In genomic region chr19:59076131-59076530, GRCm38 (mm10) we compare ENCODE assay signal across 8 mouse cellular contexts. TPM values are rescaled to one million over a fixed set of nuclear protein-coding genes. Genes with fewer than 3 reads are reported as not detected.
A peak's percentile ranks its signal among the peaks of the same experiment; 100 is the strongest.
DNase-seq lines count a peak whose midpoint lies in the region; ATAC-seq and TF ChIP-seq lines count a peak whose summit lies in the region.

No protein-coding gene starts in this region.

- H3K27me3 ChIP-seq in heart, embryonic 13.5 days (replicated peaks), result peaks cover 69% of the 10 kb centered on the region
- H3K27me3 ChIP-seq in hindbrain, embryonic 10.5 days (ENCODE audit: insufficient read depth, poor library complexity, severe bottlenecking), result peaks cover 60% of the 10 kb centered on the region
- H3K27me3 ChIP-seq in midbrain, embryonic 16.5 days (ENCODE audit: control insufficient read depth, insufficient read depth, low read depth, low read length), result no peaks in the 10 kb centered on the region

- no peak for ATAC-seq in heart, embryonic 13.5 days (ENCODE audit: extremely low read depth, insufficient number of reproducible peaks, low FRiP score, low TSS enrichment)
- ATAC-seq in midbrain, embryonic 16.5 days, result 0 out of 2 replicates have a peak, but pooled peaks have one; percentile 32

- intact Hi-C loops in heart, postnatal 36 days (cut with DNase I), result no loop called here

- no peaks in the 10 kb centered on the region for H3K36me3 ChIP-seq in heart, embryonic 13.5 days
- no peaks in the 10 kb centered on the region for H3K36me3 ChIP-seq in hindbrain, embryonic 10.5 days
- H3K36me3 ChIP-seq in midbrain, embryonic 16.5 days (ENCODE audit: control insufficient read depth, insufficient read depth, low read length), result no peaks in the 10 kb centered on the region

- no peak overlapping the region for H3K9ac ChIP-seq in heart, embryonic 13.5 days
- peak overlapping the region; percentile 28; the same call in 1 of the 2 replicates for H3K9ac ChIP-seq in midbrain, embryonic 16.5 days (ENCODE audit: low read depth, low read length)

- no peak for TF ChIP-seq CTCF in layer of hippocampus, adult 2 months (conservative IDR thresholded peaks at IDR 0.05)

- H3K4me2 ChIP-seq in heart, embryonic 13.5 days, result peak overlapping the region; percentile 85
- peak overlapping the region; percentile 66 for H3K4me2 ChIP-seq in midbrain, embryonic 16.5 days (ENCODE audit: low read length)

- no peak for DNase-seq in heart, postnatal 36 days
- DNase-seq in adrenal gland, postnatal 36 days, result peak; percentile 10 to 25
- no peak for DNase-seq in hindbrain, embryonic 10.5 days (ENCODE audit: low spot score)
- DNase-seq in right cerebral cortex, postnatal 10 days (ENCODE audit: low spot score in 2 of 2), result no peak
- no peak for DNase-seq in layer of hippocampus, adult 2 months (ENCODE audit: low spot score in 2 of 2)
- no peak for DNase-seq in urinary bladder, adult 2 months (ENCODE audit: low spot score)

- 12% methylated on average over 5 of the region's 5 CpGs for WGBS in heart, embryonic 13.5 days
- 21% methylated on average over 5 of the region's 5 CpGs for WGBS in hindbrain, embryonic 10.5 days
- WGBS in midbrain, embryonic 16.5 days, result 12% methylated on average over 5 of the region's 5 CpGs

- no peaks in the 10 kb centered on the region for H3K9me3 ChIP-seq in heart, embryonic 13.5 days
- H3K9me3 ChIP-seq in hindbrain, embryonic 10.5 days, result no peaks in the 10 kb centered on the region
- H3K9me3 ChIP-seq in midbrain, embryonic 16.5 days (replicated peaks; ENCODE audit: control insufficient read depth, low read length, poor library complexity, severe bottlenecking), result no peaks in the 10 kb centered on the region

- peaks cover 4% of the 10 kb centered on the region; the same call in 1 of the 2 replicates for H3K4me1 ChIP-seq in heart, embryonic 13.5 days
- H3K4me1 ChIP-seq in hindbrain, embryonic 10.5 days (replicated peaks), result peaks cover 14% of the 10 kb centered on the region
- H3K4me1 ChIP-seq in midbrain, embryonic 16.5 days (ENCODE audit: control insufficient read depth, insufficient read depth, low read length), result peaks cover 12% of the 10 kb centered on the region

- H3K27ac ChIP-seq in heart, embryonic 13.5 days (replicated peaks), result no peak overlapping the region
- H3K27ac ChIP-seq in hindbrain, embryonic 10.5 days, result no peak overlapping the region
- no peak overlapping the region for H3K27ac ChIP-seq in midbrain, embryonic 16.5 days (ENCODE audit: low read length)
- H3K27ac ChIP-seq in layer of hippocampus, adult 2 months, result no peak overlapping the region

- H3K4me3 ChIP-seq in heart, embryonic 13.5 days, result peak overlapping the region; percentile 63; the same call in 1 of the 2 replicates
- H3K4me3 ChIP-seq in hindbrain, embryonic 10.5 days, result peak overlapping the region; percentile 79
- H3K4me3 ChIP-seq in midbrain, embryonic 16.5 days (ENCODE audit: low read depth, low read length), result peak overlapping the region; percentile 79
- H3K4me3 ChIP-seq in layer of hippocampus, adult 2 months, result no peak overlapping the region

RNA-seq across cellular contexts. Expression of gene Shtn1, which starts 0.2 kb away (rescaled TPM):
- polyA plus RNA-seq in heart, embryonic 13.5 days (2015; fragmentation: Nextera tagmentation; extraction: Ambion mirVana), result 0.53 and 0.95 TPM in 2 replicates
- total RNA-seq in heart, postnatal 36 days (2021), result 1 to 10 TPM; 2.1 to 2.3 TPM
- total RNA-seq in adrenal gland, postnatal 36 days (2021), result 10 to 100 TPM; 12.8 to 22.2 TPM
- 1.3 and 1.8 TPM in 2 replicates for polyA plus RNA-seq in hindbrain, embryonic 10.5 days (2016; fragmentation: Nextera tagmentation; extraction: Ambion mirVana)
- polyA plus RNA-seq in midbrain, embryonic 16.5 days (2015; fragmentation: Nextera tagmentation; extraction: Ambion mirVana), result 56.5 and 63.4 TPM in 2 replicates
- 10 to 100 TPM; 21.7 to 22.9 TPM for total RNA-seq in layer of hippocampus, adult 2 months (2021)
- polyA plus RNA-seq in urinary bladder, adult 2 months (2012; rRNA removed), result 11.5 and 11.6 TPM in 2 replicates

Comparison
In these comparisons a context has a peak if more than half of its experiments do, and no peak if none do; other contexts are left out.
1. DNase-seq: peak in adrenal gland, postnatal 36 days (2 of 2); none in heart, postnatal 36 days (0 of 2), hindbrain, embryonic 10.5 days (single experiment), right cerebral cortex, postnatal 10 days (0 of 2), layer of hippocampus, adult 2 months (0 of 2) and urinary bladder, adult 2 months (single experiment).